Mouse (Mus musculus) gastrocnemius, adult 8-10 months (tissue): Measurements from ENCODE around the gene Fndc7. TPM values are rescaled to one million over a fixed set of nuclear protein-coding genes. Genes with fewer than 3 reads are reported as not detected.
"Not testable (repeated sequence)": the region's sequence is repeated elsewhere in the genome, so short reads cannot be mapped to it uniquely, and the experiment has no call there.

Experiments
- DNase-seq, 2 experiments: peaks; one replicate each; pipeline ENCODE4 v3.0.0; 2022; ENCODE audit warnings: low spot score in 2 of 2
- total RNA-seq, 4 experiments: library from RNA; stranded (reverse); gene quantifications; 2 replicates each; pipeline ENCODE4 v1.2.4; 2022

Gene Fndc7
- total RNA-seq, 4 experiments from 2014 or later = not detected

GRCm38 (mm10) chr3:108887618-108887975 lies 2.2 kb downstream of the Fndc7 start:
- no peak for DNase-seq

GRCm38 (mm10) chr3:108886934-108887617 lies 2.7 kb downstream of the Fndc7 start:
- no peak for DNase-seq

GRCm38 (mm10) chr3:108885686-108886530 lies 3.9 kb downstream of the Fndc7 start:
- no peak for DNase-seq

GRCm38 (mm10) chr3:108884706-108885289 lies 5.0 kb downstream of the Fndc7 start:
- DNase-seq = no peak

- no peak for DNase-seq
Measured at GRCm38 (mm10) chr3:108883067-108883466, 6.7 kb downstream of the Fndc7 start.

- DNase-seq = not testable (repeated sequence)
Measured at GRCm38 (mm10) chr3:108881873-108882272, 7.9 kb downstream of the Fndc7 start.

GRCm38 (mm10) chr3:108880544-108881507 lies 9.0 kb downstream of the Fndc7 start:
- DNase-seq = no peak

GRCm38 (mm10) chr3:108879836-108880435 lies 9.9 kb downstream of the Fndc7 start:
- DNase-seq = no peak

- DNase-seq = no peak
Measured at GRCm38 (mm10) chr3:108879129-108879528, 10.7 kb downstream of the Fndc7 start.

- DNase-seq = no peak
Measured at GRCm38 (mm10) chr3:108870631-108871030, 19.2 kb downstream of the Fndc7 start.

GRCm38 (mm10) chr3:108867449-108867848 lies 22.4 kb downstream of the Fndc7 start:
- no peak for DNase-seq

- no peak for DNase-seq
Measured at GRCm38 (mm10) chr3:108865676-108866075, 24.1 kb downstream of the Fndc7 start.

GRCm38 (mm10) chr3:108865129-108865528 lies 24.7 kb downstream of the Fndc7 start:
- no peak for DNase-seq

GRCm38 (mm10) chr3:108863091-108863490 lies 26.7 kb downstream of the Fndc7 start:
- DNase-seq = no peak

GRCm38 (mm10) chr3:108862282-108862681 lies 27.5 kb downstream of the Fndc7 start:
- not testable (repeated sequence) for DNase-seq

- DNase-seq = no peak
Measured at GRCm38 (mm10) chr3:108860786-108861185, 29.0 kb downstream of the Fndc7 start.

GRCm38 (mm10) chr3:108858231-108858770 lies 31.5 kb downstream of the Fndc7 start:
- no peak for DNase-seq

- no peak for DNase-seq
Measured at GRCm38 (mm10) chr3:108857714-108858113, 32.1 kb downstream of the Fndc7 start.

GRCm38 (mm10) chr3:108857124-108857470 lies 32.7 kb downstream of the Fndc7 start:
- no peak for DNase-seq

- no peak for DNase-seq
Measured at GRCm38 (mm10) chr3:108856386-108857123, 33.3 kb downstream of the Fndc7 start.
